Mouse (Mus musculus) kidney, adult 2 months (tissue): ENCODE data around the gene Pomt2. TPM values are rescaled to one million over a fixed set of nuclear protein-coding genes. Genes with fewer than 3 reads are reported as not detected.

Experiments
- DNase-seq: peaks from one replicate; pipeline ENCODE4 v3.0.0; 2021
- H3K27ac ChIP-seq: fragments of 200-500 bp; 2 replicates; pipeline ENCODE4 v1.5.1; 2012; ENCODE audit warnings: low read depth, low read length, control low read depth, inconsistent platforms; ENCODE audit not compliant: insufficient read depth
- H3K27me3 ChIP-seq: fragments of 200-500 bp; replicated peaks from 2 replicates; pipeline ENCODE4 v1.6.1; 2012; ENCODE audit warnings: mild to moderate bottlenecking, moderate library complexity, low read length, inconsistent platforms; ENCODE audit not compliant: control insufficient read depth, insufficient read depth
- H3K36me3 ChIP-seq: fragments of 200-500 bp; 2 replicates; pipeline ENCODE4 v1.6.1; 2012; ENCODE audit warnings: mild to moderate bottlenecking, moderate library complexity, low read length, inconsistent platforms; ENCODE audit not compliant: control insufficient read depth, insufficient read depth
- H3K4me1 ChIP-seq: fragments of 200-500 bp; 2 replicates; pipeline ENCODE4 v1.6.1; 2011; ENCODE audit warnings: low read length; ENCODE audit not compliant: control insufficient read depth, insufficient read depth
- H3K4me3 ChIP-seq: fragments of 200-500 bp; 2 replicates; pipeline ENCODE4 v1.5.1; 2011; ENCODE audit warnings: mild to moderate bottlenecking, low read depth, low read length, control low read depth; ENCODE audit not compliant: insufficient read depth
- CTCF ChIP-seq: fragments of 200-500 bp; conservative IDR thresholded peaks from 2 replicates; pipeline ENCODE4 v1.5.1; 2011; ENCODE audit warnings: low read depth, mild to moderate bottlenecking, control low read depth, low read length, moderate library complexity, mixed read lengths; ENCODE audit not compliant: insufficient read depth, insufficient read length
- POLR2A ChIP-seq: fragments of 200-500 bp; IDR thresholded peaks from one replicate; pipeline ENCODE4 v1.6.1; 2011; ENCODE audit warnings: low read depth, low read length, control low read depth
- WGBS: fragments of 180-500 bp; shearing (Covaris S2); methylation state at CpG from one replicate; pipeline ENCODE4 v1.1.7; 2018; 5-methylcytosine and 5-hydroxymethylcytosine counted together
- polyA plus RNA-seq: library from polyadenylated mRNA; depleted of rRNA; stranded (reverse); fragments of >200 nt; gene quantifications from 2 replicates; pipeline ENCODE4 v1.2.3, GENCODE M21; 2012; rRNA removed

Gene Pomt2
- polyA plus RNA-seq, 1 experiment, result 15.9 TPM

GRCm38 (mm10) chr12:87076610-87077009 lies 71.2 kb downstream of the Pomt2 start:
- Histone ChIP-seq H3K36me3 (no peaks in the 10 kb centered on the region), H3K4me3 (no peak overlapping the region), H3K4me1 (no peaks in the 10 kb centered on the region), H3K27me3 (no peaks in the 10 kb centered on the region), H3K27ac (no peak overlapping the region)
- no peak for DNase-seq
- TF ChIP-seq POLR2A, result no peak
- TF ChIP-seq CTCF, result no peak
- WGBS, result 94% methylated on average over 2 of the region's 2 CpGs

- no peak for DNase-seq
- Histone ChIP-seq H3K36me3 (no peaks in the 10 kb centered on the region), H3K27me3 (no peaks in the 10 kb centered on the region), H3K4me1 (no peaks in the 10 kb centered on the region), H3K4me3 (no peak overlapping the region), H3K27ac (no peak overlapping the region)
- WGBS, result 62% methylated on average over 5 of the region's 5 CpGs
- no peak for TF ChIP-seq CTCF
These were observed 77.2 kb downstream of the Pomt2 start for GRCm38 (mm10) chr12:87070520-87070919.

DNA sequence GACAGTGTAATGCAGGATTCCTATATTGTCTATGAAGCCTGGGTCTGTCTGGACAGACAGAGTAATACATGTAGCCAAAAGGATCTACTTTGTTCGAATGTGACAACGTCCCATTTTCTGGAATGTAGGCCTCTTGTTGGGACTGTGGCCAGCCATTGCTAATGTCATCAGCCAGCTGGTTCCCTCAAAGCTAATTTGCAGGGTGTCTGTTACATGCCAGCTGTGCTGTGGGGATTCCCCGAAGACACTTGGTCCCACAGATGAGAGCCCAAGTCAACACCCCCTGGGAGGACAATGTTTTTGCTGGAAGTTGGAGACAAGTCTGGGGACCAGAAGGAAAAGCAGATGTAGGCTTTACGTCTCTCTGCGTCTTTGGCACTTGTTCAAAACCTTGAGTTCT lies 81.3 kb downstream of the Pomt2 start:
- TF ChIP-seq CTCF (no peak), POLR2A (no peak)
- WGBS, result 73% methylated on average over 5 of the region's 5 CpGs
- Histone ChIP-seq H3K27me3 (no peaks in the 10 kb centered on the region), H3K36me3 (no peaks in the 10 kb centered on the region), H3K4me1 (no peaks in the 10 kb centered on the region), H3K4me3 (no peak overlapping the region), H3K27ac (no peak overlapping the region)
- DNase-seq, result no peak

GRCm38 (mm10) chr12:87065446-87065845 lies 82.3 kb downstream of the Pomt2 start:
- H3K4me1 ChIP-seq, result no peaks in the 10 kb centered on the region
- no peak for DNase-seq
- no peaks in the 10 kb centered on the region for H3K36me3 ChIP-seq
- no peak overlapping the region for H3K27ac ChIP-seq
- H3K27me3 ChIP-seq, result no peaks in the 10 kb centered on the region
- 91% methylated on average over 11 of the region's 11 CpGs for WGBS
- H3K4me3 ChIP-seq, result no peak overlapping the region
- TF ChIP-seq CTCF (no peak), POLR2A (no peak)

GRCm38 (mm10) chr12:87057066-87057465 lies 90.7 kb downstream of the Pomt2 start:
- H3K4me1 ChIP-seq, result no peaks in the 10 kb centered on the region
- TF ChIP-seq POLR2A, result no peak
- TF ChIP-seq CTCF, result no peak
- H3K36me3 ChIP-seq, result no peaks in the 10 kb centered on the region
- DNase-seq, result peak; percentile 55
- no peaks in the 10 kb centered on the region for H3K27me3 ChIP-seq
- WGBS, result 47% methylated on average over 17 of the region's 17 CpGs
- H3K4me3 ChIP-seq, result no peak overlapping the region
- H3K27ac ChIP-seq, result no peak overlapping the region

Other genes with a start within 250 kb of the Pomt2 start
- gene Cipc, start 200.9 kb downstream of the Pomt2 start, polyA plus RNA-seq, result 28.8 and 34.2 TPM in 2 replicates
- gene Zdhhc22, start 157.5 kb downstream of the Pomt2 start, polyA plus RNA-seq, result 0.14 TPM in 1 of 2 replicates, not detected in the other
- gene Tmem63c, start 126.6 kb downstream of the Pomt2 start, polyA plus RNA-seq, result 0.10 and 0.19 TPM in 2 replicates
- gene Ngb, start 45.4 kb downstream of the Pomt2 start, polyA plus RNA-seq, result 1.4 and 1.7 TPM in 2 replicates
- gene Gstz1, start 803 bp downstream of the Pomt2 start, polyA plus RNA-seq, result 427 and 440 TPM in 2 replicates
- 0.12 TPM in 1 of 2 replicates, not detected in the other for gene Samd15, start 51.8 kb upstream of the Pomt2 start, polyA plus RNA-seq
- gene Tmed8, start 52.5 kb upstream of the Pomt2 start, polyA plus RNA-seq, result 6.7 and 7.1 TPM in 2 replicates
- gene Noxred1, start 90.8 kb upstream of the Pomt2 start, polyA plus RNA-seq, result 0.88 and 0.95 TPM in 2 replicates
- 47.4 and 50.0 TPM in 2 replicates for gene Vipas39, start 118.3 kb upstream of the Pomt2 start, polyA plus RNA-seq
- gene Ahsa1, start 118.5 kb upstream of the Pomt2 start, polyA plus RNA-seq, result 55.1 and 78.5 TPM in 2 replicates
- gene Ism2, start 151.7 kb upstream of the Pomt2 start, polyA plus RNA-seq, result 0.06 TPM in 1 of 2 replicates, not detected in the other
- gene Sptlc2, start 240.4 kb upstream of the Pomt2 start, polyA plus RNA-seq, result 24.8 and 35.0 TPM in 2 replicates